Mouse (Mus musculus) liver, postnatal 0 days (tissue): ENCODE results near the gene Cenpf.

Experiments used
- CTCF ChIP-seq: sonication (generic); IDR thresholded peaks from 2 replicates; pipeline ENCODE4 v1.5.1; 2016; ENCODE audit warnings: antibody characterized with exemption, low read depth
- EP300 ChIP-seq: IDR thresholded peaks from 2 replicates; pipeline ENCODE4 v1.6.1; 2016; ENCODE audit warnings: antibody characterized with exemption, low read depth, mild to moderate bottlenecking

DNA sequence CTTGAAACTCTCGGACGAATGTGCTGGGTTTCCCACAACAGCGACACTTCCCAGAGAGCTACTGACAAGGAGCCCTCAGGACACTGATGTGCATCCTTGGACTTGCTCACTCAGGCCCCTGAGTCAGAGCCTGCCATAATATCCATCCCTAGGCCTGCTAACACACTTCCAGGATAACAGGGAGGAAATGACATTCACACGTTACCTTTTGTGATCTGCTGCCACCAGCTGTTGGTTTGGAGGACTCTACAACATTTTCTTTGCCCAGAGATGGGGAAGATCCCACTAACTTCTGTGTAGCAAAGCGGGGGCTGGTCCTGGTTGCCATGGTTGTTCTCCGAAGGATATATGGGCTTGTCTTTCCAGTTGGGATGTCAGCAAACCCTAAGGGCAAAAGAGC is 41.3 kb downstream of the Cenpf start:
- TF ChIP-seq CTCF (no peak), EP300 (no peak)
